7 mouse cellular contexts compared by ENCODE assay signal in genomic region chr11:76399587-76400330, GRCm38 (mm10). TPM values are rescaled to one million over a fixed set of nuclear protein-coding genes. Genes with fewer than 3 reads are reported as not detected.
DNase-seq lines count a peak whose midpoint lies in the region; ATAC-seq and TF ChIP-seq lines count a peak whose summit lies in the region.

No protein-coding gene starts in this region.

- peak overlapping the region; percentile 93 for H3K27ac ChIP-seq in embryonic facial prominence, embryonic 12.5 days
- H3K27ac ChIP-seq in heart, embryonic 16.5 days (ENCODE audit: low read length), result peak overlapping the region; percentile 90
- peak overlapping the region; percentile 95; the same call in 1 of the 2 replicates for H3K27ac ChIP-seq in midbrain, embryonic 10.5 days (replicated peaks)

- WGBS in embryonic facial prominence, embryonic 12.5 days, result 9% methylated on average over 11 of the region's 11 CpGs
- WGBS in heart, embryonic 16.5 days, result 4% methylated on average over 11 of the region's 11 CpGs
- 21% methylated on average over 11 of the region's 11 CpGs for WGBS in midbrain, embryonic 10.5 days

- ATAC-seq in embryonic facial prominence, embryonic 12.5 days (ENCODE audit: insufficient number of reproducible peaks, insufficient read depth, low FRiP score, low TSS enrichment), result no peak
- peak; percentile 58 for ATAC-seq in heart, embryonic 16.5 days (replicated peaks; ENCODE audit: extremely low read depth, insufficient read depth, low FRiP score)

- peak overlapping the region; percentile 74 for H3K4me3 ChIP-seq in E14TG2a.4 (replicated peaks; ENCODE audit: low read length)
- H3K4me3 ChIP-seq in embryonic facial prominence, embryonic 12.5 days, result peak overlapping the region; percentile 68
- H3K4me3 ChIP-seq in heart, embryonic 16.5 days (ENCODE audit: low read length), result peak overlapping the region; percentile 92
- H3K4me3 ChIP-seq in midbrain, embryonic 10.5 days, result peak overlapping the region; percentile 93

- peak overlapping the region; percentile 83 for H3K4me2 ChIP-seq in embryonic facial prominence, embryonic 12.5 days (replicated peaks)
- H3K4me2 ChIP-seq in heart, embryonic 16.5 days (ENCODE audit: low read depth, low read length), result peak overlapping the region; percentile 75

- peak; percentile 81 for DNase-seq in adipocyte (ENCODE audit: low spot score)
- peak; percentile 46 to 63 for DNase-seq in kidney, postnatal 25 days
- no peak for DNase-seq in midbrain, embryonic 10.5 days (ENCODE audit: low spot score)
- DNase-seq in thymus, postnatal 4 days, result peak; percentile 67

- H3K36me3 ChIP-seq in E14TG2a.4 (ENCODE audit: insufficient read depth, low read length), result no peaks in the 10 kb centered on the region
- no peaks in the 10 kb centered on the region for H3K36me3 ChIP-seq in embryonic facial prominence, embryonic 12.5 days
- no peaks in the 10 kb centered on the region for H3K36me3 ChIP-seq in heart, embryonic 16.5 days (ENCODE audit: control insufficient read depth, insufficient read depth)
- peaks cover 7% of the 10 kb centered on the region for H3K36me3 ChIP-seq in midbrain, embryonic 10.5 days

- H3K9me3 ChIP-seq in E14TG2a.4 (ENCODE audit: low read length), result no peaks in the 10 kb centered on the region
- H3K9me3 ChIP-seq in embryonic facial prominence, embryonic 12.5 days, result no peaks in the 10 kb centered on the region
- H3K9me3 ChIP-seq in heart, embryonic 16.5 days (replicated peaks; ENCODE audit: control insufficient read depth, low read length), result no peaks in the 10 kb centered on the region
- H3K9me3 ChIP-seq in midbrain, embryonic 10.5 days (replicated peaks), result no peaks in the 10 kb centered on the region

- peaks cover 24% of the 10 kb centered on the region for H3K4me1 ChIP-seq in E14TG2a.4 (replicated peaks; ENCODE audit: low read depth, low read length)
- H3K4me1 ChIP-seq in embryonic facial prominence, embryonic 12.5 days, result peaks cover 12% of the 10 kb centered on the region
- H3K4me1 ChIP-seq in heart, embryonic 16.5 days (ENCODE audit: control insufficient read depth, insufficient read depth, low read length), result peaks cover 7% of the 10 kb centered on the region; the same call in 1 of the 2 replicates
- H3K4me1 ChIP-seq in midbrain, embryonic 10.5 days, result peaks cover 43% of the 10 kb centered on the region

- TF ChIP-seq CTCF in E14TG2a.4 (conservative IDR thresholded peaks at IDR 0.05; ENCODE audit: low read length), result no peak

- peaks cover 66% of the 10 kb centered on the region for H3K27me3 ChIP-seq in E14TG2a.4 (ENCODE audit: insufficient read depth, low read length)
- H3K27me3 ChIP-seq in embryonic facial prominence, embryonic 12.5 days, result no peaks in the 10 kb centered on the region
- no peaks in the 10 kb centered on the region for H3K27me3 ChIP-seq in heart, embryonic 16.5 days (ENCODE audit: control insufficient read depth, insufficient read depth, low read length)
- peaks cover 4% of the 10 kb centered on the region; the same call in 1 of the 2 replicates for H3K27me3 ChIP-seq in midbrain, embryonic 10.5 days (ENCODE audit: low read depth, poor library complexity, severe bottlenecking)

- no peak overlapping the region for H3K9ac ChIP-seq in embryonic facial prominence, embryonic 12.5 days
- H3K9ac ChIP-seq in heart, embryonic 16.5 days (ENCODE audit: low read length), result peak overlapping the region; percentile 92

RNA-seq across cellular contexts. Expression of gene Nxn, which starts 0.8 kb away (rescaled TPM):
- polyA plus RNA-seq in embryonic facial prominence, embryonic 12.5 days (2016; fragmentation: Nextera tagmentation; extraction: Ambion mirVana), result 72.1 and 77.9 TPM in 2 replicates
- 20.8 and 21.2 TPM in 2 replicates for polyA plus RNA-seq in heart, embryonic 16.5 days (2015; fragmentation: Nextera tagmentation; extraction: Ambion mirVana)
- polyA plus RNA-seq in midbrain, embryonic 10.5 days (2016; fragmentation: Nextera tagmentation; extraction: Ambion mirVana), result 59.3 and 59.5 TPM in 2 replicates

RNA-seq across cellular contexts. Expression of gene Timm22, which starts 7.0 kb away (rescaled TPM):
- polyA plus RNA-seq in embryonic facial prominence, embryonic 12.5 days (2016; fragmentation: Nextera tagmentation; extraction: Ambion mirVana), result 142 TPM in 2 replicates
- polyA plus RNA-seq in heart, embryonic 16.5 days (2015; fragmentation: Nextera tagmentation; extraction: Ambion mirVana), result 81.6 and 84.4 TPM in 2 replicates
- polyA plus RNA-seq in midbrain, embryonic 10.5 days (2016; fragmentation: Nextera tagmentation; extraction: Ambion mirVana), result 127 and 128 TPM in 2 replicates
